Mouse (Mus musculus): ENCODE data around the gene Gpr137b. TPM values are rescaled to one million over a fixed set of nuclear protein-coding genes. Genes with fewer than 3 reads are reported as not detected.
"Not testable (repeated sequence)": the region's sequence is repeated elsewhere in the genome, so short reads cannot be mapped to it uniquely, and the experiment has no call there.

Gpr137b gene
- total and polyA plus RNA-seq, 3 experiments: 6.1 to 25.2 (median 8.6) TPM

GRCm38 (mm10) chr13:13352113-13352512, 41.7 kb downstream of the Gpr137b start:
- H3K27me3 ChIP-seq (ENCODE audit: control insufficient read depth, insufficient read depth, low read length); H3K4me3 ChIP-seq; H3K79me2 ChIP-seq (replicated peaks; ENCODE audit: control insufficient read depth, insufficient read depth, low read length); H3K9ac ChIP-seq (ENCODE audit: low read depth, low read length); H3K36me3 ChIP-seq (ENCODE audit: control insufficient read depth, insufficient read depth, low read length); H3K27ac ChIP-seq; H3K4me1 ChIP-seq (ENCODE audit: control insufficient read depth, insufficient read depth, low read length); intact Hi-C loops (cut with DNase I): not testable (repeated sequence)
- 72% methylated on average over 4 of the region's 4 CpGs for WGBS
- DNase-seq: peak in 1 of 2 experiments; percentile 4

- H3K4me1 ChIP-seq (ENCODE audit: control insufficient read depth, insufficient read depth, low read length); H3K36me3 ChIP-seq (ENCODE audit: control insufficient read depth, insufficient read depth, low read length); H3K9ac ChIP-seq (ENCODE audit: low read depth, low read length); H3K79me2 ChIP-seq (replicated peaks; ENCODE audit: control insufficient read depth, insufficient read depth, low read length); intact Hi-C loops (cut with DNase I); H3K27me3 ChIP-seq (ENCODE audit: control insufficient read depth, insufficient read depth, low read length); H3K27ac ChIP-seq; H3K4me3 ChIP-seq: not testable (repeated sequence)
- 82% methylated on average over 7 of the region's 7 CpGs for WGBS
- DNase-seq: peak in 1 of 2 experiments; percentile 13
These were observed 43.1 kb downstream of the Gpr137b start for GRCm38 (mm10) chr13:13350681-13351080.

GRCm38 (mm10) chr13:13349288-13349687, 44.5 kb downstream of the Gpr137b start:
- WGBS: 60% methylated on average over 4 of the region's 4 CpGs
- no peaks in the 10 kb centered on the region; the same call in 1 of the 2 replicates for H3K4me1 ChIP-seq (ENCODE audit: control insufficient read depth, insufficient read depth, low read length)
- H3K4me3 ChIP-seq: no peak overlapping the region
- intact Hi-C loops (cut with DNase I): loop anchor here (5.0 kb wide), 1 partner anchor 63 kb away; no protein-coding TSS in a partner anchor
- TF ChIP-seq EP300 (IDR thresholded peaks at IDR 0.05; ENCODE audit: insufficient read depth, low read depth, low read length) (no peak), CTCF (IDR thresholded peaks at IDR 0.05) (peak; percentile 74)
- H3K27me3 ChIP-seq (ENCODE audit: control insufficient read depth, insufficient read depth, low read length): no peaks in the 10 kb centered on the region
- H3K27ac ChIP-seq: no peak overlapping the region
- peak; percentile 60 to 80 for DNase-seq
- H3K79me2 ChIP-seq (replicated peaks; ENCODE audit: control insufficient read depth, insufficient read depth, low read length): no peaks in the 10 kb centered on the region
- no peaks in the 10 kb centered on the region for H3K36me3 ChIP-seq (ENCODE audit: control insufficient read depth, insufficient read depth, low read length)
- no peak overlapping the region for H3K9ac ChIP-seq (ENCODE audit: low read depth, low read length)

GRCm38 (mm10) chr13:13347634-13348412, 46.0 kb downstream of the Gpr137b start:
- DNase-seq; H3K27me3 ChIP-seq (ENCODE audit: control insufficient read depth, insufficient read depth, low read length); H3K27ac ChIP-seq; H3K36me3 ChIP-seq (ENCODE audit: control insufficient read depth, insufficient read depth, low read length); H3K9ac ChIP-seq (ENCODE audit: low read depth, low read length); H3K79me2 ChIP-seq (replicated peaks; ENCODE audit: control insufficient read depth, insufficient read depth, low read length); H3K4me3 ChIP-seq; H3K4me1 ChIP-seq (ENCODE audit: control insufficient read depth, insufficient read depth, low read length): not testable (repeated sequence)
- intact Hi-C loops (cut with DNase I): loop anchor here (5.0 kb wide), 1 partner anchor 64 kb away; no protein-coding TSS in a partner anchor
- WGBS: 41% methylated on average over 12 of the region's 12 CpGs

GRCm38 (mm10) chr13:13337361-13337760, 56.5 kb downstream of the Gpr137b start:
- H3K36me3 ChIP-seq (ENCODE audit: control insufficient read depth, insufficient read depth, low read length); H3K27me3 ChIP-seq (ENCODE audit: control insufficient read depth, insufficient read depth, low read length); H3K27ac ChIP-seq; H3K4me3 ChIP-seq; H3K79me2 ChIP-seq (replicated peaks; ENCODE audit: control insufficient read depth, insufficient read depth, low read length); H3K9ac ChIP-seq (ENCODE audit: low read depth, low read length); intact Hi-C loops (cut with DNase I); H3K4me1 ChIP-seq (ENCODE audit: control insufficient read depth, insufficient read depth, low read length): not testable (repeated sequence)
- peak in 1 of 2 experiments; percentile 14 for DNase-seq
- 80% methylated on average over 8 of the region's 8 CpGs for WGBS

- H3K79me2 ChIP-seq (replicated peaks; ENCODE audit: control insufficient read depth, insufficient read depth, low read length): no peaks in the 10 kb centered on the region
- H3K9ac ChIP-seq (ENCODE audit: low read depth, low read length): no peak overlapping the region
- peak; percentile 82 for TF ChIP-seq CTCF (IDR thresholded peaks at IDR 0.05)
- no peak for TF ChIP-seq POLR2A (IDR thresholded peaks at IDR 0.05; ENCODE audit: insufficient read depth, low read depth, low read length)
- TF ChIP-seq EP300 (IDR thresholded peaks at IDR 0.05; ENCODE audit: insufficient read depth, low read depth, low read length): no peak
- no peaks in the 10 kb centered on the region for H3K27me3 ChIP-seq (ENCODE audit: control insufficient read depth, insufficient read depth, low read length)
- no peaks in the 10 kb centered on the region for H3K36me3 ChIP-seq (ENCODE audit: control insufficient read depth, insufficient read depth, low read length)
- intact Hi-C loops (cut with DNase I): no loop called here
- no peaks in the 10 kb centered on the region for H3K4me1 ChIP-seq (ENCODE audit: control insufficient read depth, insufficient read depth, low read length)
- 3% methylated on average over 2 of the region's 2 CpGs for WGBS
- no peak overlapping the region for H3K27ac ChIP-seq
- peak; percentile 34 to 74 for DNase-seq
- H3K4me3 ChIP-seq: no peak overlapping the region
These were observed 64.9 kb downstream of the Gpr137b start for GRCm38 (mm10) chr13:13328876-13329275.

Other genes with a start within 250 kb of the Gpr137b start
- gene Prl2c5, start 211.3 kb downstream of the Gpr137b start, total RNA-seq (2021): not detected
- not detected in 2 replicates for gene Prl2c5, start 211.3 kb downstream of the Gpr137b start, polyA plus RNA-seq (2012; rRNA removed)
- gene Nid1, start 43.5 kb upstream of the Gpr137b start, total RNA-seq (2021): 10 to 100 TPM; 55.5 to 59.9 TPM
- gene Nid1, start 43.5 kb upstream of the Gpr137b start, polyA plus RNA-seq (2012; rRNA removed): 62.5 and 99.5 TPM in 2 replicates
- gene Lyst, start 196.4 kb upstream of the Gpr137b start, total RNA-seq (2021): 1 to 10 TPM; 6.7 to 6.8 TPM
- 2.0 and 3.1 TPM in 2 replicates for gene Lyst, start 196.4 kb upstream of the Gpr137b start, polyA plus RNA-seq (2012; rRNA removed)